8 mouse cellular contexts compared by ENCODE assay signal in genomic region chr14:32086226-32086625, GRCm38 (mm10). TPM values are rescaled to one million over a fixed set of nuclear protein-coding genes. Genes with fewer than 3 reads are reported as not detected.
DNase-seq lines count a peak whose midpoint lies in the region; ATAC-seq and TF ChIP-seq lines count a peak whose summit lies in the region.

No protein-coding gene starts in this region.

- no peaks in the 10 kb centered on the region for H3K9me3 ChIP-seq in lung, embryonic 15.5 days
- H3K9me3 ChIP-seq in heart, postnatal 0 days (replicated peaks; ENCODE audit: control insufficient read depth, low read length) = no peaks in the 10 kb centered on the region
- no peaks in the 10 kb centered on the region for H3K9me3 ChIP-seq in midbrain, embryonic 10.5 days (replicated peaks)

- no peak for ATAC-seq in lung, embryonic 15.5 days (ENCODE audit: borderline replicate concordance, extremely low read depth, low FRiP score, low TSS enrichment)
- ATAC-seq in heart, postnatal 0 days (ENCODE audit: insufficient read depth, low read depth) = no peak

- peak overlapping the region; percentile 71 for H3K4me2 ChIP-seq in lung, embryonic 15.5 days
- H3K4me2 ChIP-seq in heart, postnatal 0 days (ENCODE audit: low read depth, low read length) = peak overlapping the region; percentile 68

- peaks cover 16% of the 10 kb centered on the region for H3K36me3 ChIP-seq in lung, embryonic 15.5 days
- peaks cover 19% of the 10 kb centered on the region for H3K36me3 ChIP-seq in heart, postnatal 0 days (replicated peaks; ENCODE audit: control insufficient read depth, insufficient read depth, low read length)
- peaks cover 19% of the 10 kb centered on the region for H3K36me3 ChIP-seq in midbrain, embryonic 10.5 days

- no peak for TF ChIP-seq EP300 in heart, postnatal 0 days (IDR thresholded peaks at IDR 0.05; ENCODE audit: low read depth)

- no peaks in the 10 kb centered on the region for H3K27me3 ChIP-seq in lung, embryonic 15.5 days
- no peaks in the 10 kb centered on the region for H3K27me3 ChIP-seq in heart, postnatal 0 days (ENCODE audit: control insufficient read depth, insufficient read depth, low read length)
- no peaks in the 10 kb centered on the region for H3K27me3 ChIP-seq in midbrain, embryonic 10.5 days (ENCODE audit: low read depth, poor library complexity, severe bottlenecking)

- peaks cover 8% of the 10 kb centered on the region for H3K4me1 ChIP-seq in lung, embryonic 15.5 days
- peaks cover 11% of the 10 kb centered on the region for H3K4me1 ChIP-seq in heart, postnatal 0 days (ENCODE audit: control insufficient read depth, insufficient read depth)
- peaks cover 25% of the 10 kb centered on the region for H3K4me1 ChIP-seq in midbrain, embryonic 10.5 days

- no peak for TF ChIP-seq CTCF in heart, postnatal 0 days (IDR thresholded peaks at IDR 0.05; ENCODE audit: low read depth)

- H3K4me3 ChIP-seq in lung, embryonic 15.5 days = peak overlapping the region; percentile 68
- peak overlapping the region; percentile 71 for H3K4me3 ChIP-seq in heart, postnatal 0 days (ENCODE audit: low read depth, low read length)
- H3K4me3 ChIP-seq in midbrain, embryonic 10.5 days = peak overlapping the region; percentile 68

- H3K9ac ChIP-seq in lung, embryonic 15.5 days = peak overlapping the region; percentile 72
- H3K9ac ChIP-seq in heart, postnatal 0 days (replicated peaks; ENCODE audit: low read depth, low read length) = peak overlapping the region; percentile 69

- peak overlapping the region; percentile 87 for H3K27ac ChIP-seq in lung, embryonic 15.5 days
- peak overlapping the region; percentile 92 for H3K27ac ChIP-seq in heart, postnatal 0 days (ENCODE audit: low read depth)
- peak overlapping the region; percentile 81 for H3K27ac ChIP-seq in midbrain, embryonic 10.5 days (replicated peaks)

- no peak for DNase-seq in lung, postnatal 25 days (ENCODE audit: low spot score)
- DNase-seq in brain, adult 2 months (ENCODE audit: low read depth, low spot score) = peak; percentile 48
- peak; percentile 44 for DNase-seq in heart, postnatal 0 days (ENCODE audit: low spot score)
- DNase-seq in midbrain, embryonic 10.5 days (ENCODE audit: low spot score) = no peak
- no peak for DNase-seq in right cerebral cortex, postnatal 10 days (ENCODE audit: low spot score in 2 of 2)
- no peak for DNase-seq in embryo, embryonic 9.5 days (ENCODE audit: extremely low spot score)
- DNase-seq in spleen, postnatal 4 days (ENCODE audit: low spot score in 2 of 2) = no peak

- 8% methylated on average over 8 of the region's 8 CpGs for WGBS in lung, embryonic 15.5 days
- 7% methylated on average over 8 of the region's 8 CpGs for WGBS in heart, postnatal 0 days
- 41% methylated on average over 8 of the region's 8 CpGs for WGBS in midbrain, embryonic 10.5 days

RNA-seq across cellular contexts. Expression of gene Dph3, which starts 0.7 kb away (rescaled TPM):
- polyA plus RNA-seq in lung, embryonic 15.5 days (2015; fragmentation: Nextera tagmentation; extraction: Ambion mirVana) = 74.9 and 84.6 TPM in 2 replicates
- total RNA-seq in heart, postnatal 0 days (2014; rRNA removed; ENCODE audit: low replicate concordance) = 35.0 and 54.1 TPM in 2 replicates
- 102 and 103 TPM in 2 replicates for polyA plus RNA-seq in heart, postnatal 0 days (2015; fragmentation: Nextera tagmentation; extraction: Ambion mirVana)
- 92.1 and 104 TPM in 2 replicates for polyA plus RNA-seq in midbrain, embryonic 10.5 days (2016; fragmentation: Nextera tagmentation; extraction: Ambion mirVana)

RNA-seq across cellular contexts. Expression of gene Oxnad1, which starts 1.1 kb away (rescaled TPM):
- polyA plus RNA-seq in lung, embryonic 15.5 days (2015; fragmentation: Nextera tagmentation; extraction: Ambion mirVana) = 19.0 and 20.9 TPM in 2 replicates
- total RNA-seq in heart, postnatal 0 days (2014; rRNA removed; ENCODE audit: low replicate concordance) = 68.6 and 85.5 TPM in 2 replicates
- polyA plus RNA-seq in heart, postnatal 0 days (2015; fragmentation: Nextera tagmentation; extraction: Ambion mirVana) = 48.4 and 48.7 TPM in 2 replicates
- 19.7 and 26.7 TPM in 2 replicates for polyA plus RNA-seq in midbrain, embryonic 10.5 days (2016; fragmentation: Nextera tagmentation; extraction: Ambion mirVana)

RNA-seq across cellular contexts. Expression of gene Msmb, which starts 55.6 kb away (rescaled TPM):
- polyA plus RNA-seq in lung, embryonic 15.5 days (2015; fragmentation: Nextera tagmentation; extraction: Ambion mirVana) = not detected in 2 replicates
- total RNA-seq in heart, postnatal 0 days (2014; rRNA removed; ENCODE audit: low replicate concordance) = not detected in 2 replicates
- not detected in 2 replicates for polyA plus RNA-seq in heart, postnatal 0 days (2015; fragmentation: Nextera tagmentation; extraction: Ambion mirVana)
- not detected in 2 replicates for polyA plus RNA-seq in midbrain, embryonic 10.5 days (2016; fragmentation: Nextera tagmentation; extraction: Ambion mirVana)

RNA-seq across cellular contexts. Expression of gene Galnt15, which starts 57.4 kb away (rescaled TPM):
- polyA plus RNA-seq in lung, embryonic 15.5 days (2015; fragmentation: Nextera tagmentation; extraction: Ambion mirVana) = 0.10 and 0.16 TPM in 2 replicates
- total RNA-seq in heart, postnatal 0 days (2014; rRNA removed; ENCODE audit: low replicate concordance) = 2.7 and 3.3 TPM in 2 replicates
- polyA plus RNA-seq in heart, postnatal 0 days (2015; fragmentation: Nextera tagmentation; extraction: Ambion mirVana) = 0.88 and 0.94 TPM in 2 replicates
- polyA plus RNA-seq in midbrain, embryonic 10.5 days (2016; fragmentation: Nextera tagmentation; extraction: Ambion mirVana) = 0.10 and 0.11 TPM in 2 replicates

Comparison
In these comparisons a context has a peak if more than half of its experiments do, and no peak if none do; other contexts are left out.
1. DNase-seq: peak in brain, adult 2 months (single experiment) and heart, postnatal 0 days (single experiment); none in lung, postnatal 25 days (single experiment), midbrain, embryonic 10.5 days (single experiment), right cerebral cortex, postnatal 10 days (0 of 2), embryo, embryonic 9.5 days (single experiment) and spleen, postnatal 4 days (0 of 2).
2. Peak in every context shown above with its lines, with median percentiles within 50 percentile points of each other: H3K27ac ChIP-seq and H3K4me3 ChIP-seq.